Mouse (Mus musculus) liver, embryonic 13.5 days (tissue): Measurements from ENCODE around the gene Pla2g4e. TPM values are rescaled to one million over a fixed set of nuclear protein-coding genes. Genes with fewer than 3 reads are reported as not detected.
A peak's percentile ranks its signal among the peaks of the same experiment; 100 is the strongest.

Experiments
- ATAC-seq: fragments of 200-750 bp; cut with Nextera tagmentation; 2 replicates; pipeline ENCODE4 v1.8.0; 2017; ENCODE audit warnings: low read depth, mild to moderate bottlenecking, moderate number of reproducible peaks, moderate library complexity
- DNase-seq: peaks from one replicate; pipeline ENCODE4 v3.0.0; 2022
- H3K27ac ChIP-seq: fragments of 300-500 bp; sonication (generic); 2 replicates; pipeline ENCODE4 v1.5.1; 2015; ENCODE audit warnings: moderate library complexity, mild to moderate bottlenecking, inconsistent platforms
- H3K27me3 ChIP-seq: fragments of 300-500 bp; sonication (generic); 2 replicates; pipeline ENCODE4 v1.6.1; 2015; ENCODE audit warnings: mild to moderate bottlenecking, inconsistent platforms
- H3K36me3 ChIP-seq: fragments of 300-500 bp; sonication (generic); 2 replicates; pipeline ENCODE4 v1.6.1; 2015; ENCODE audit warnings: mild to moderate bottlenecking, inconsistent platforms
- H3K4me1 ChIP-seq: fragments of 300-500 bp; sonication (generic); replicated peaks from 2 replicates; pipeline ENCODE4 v1.6.1; 2015; ENCODE audit warnings: inconsistent platforms
- H3K4me2 ChIP-seq: fragments of 300-500 bp; sonication (generic); 2 replicates; pipeline ENCODE4 v1.6.1; 2015; ENCODE audit warnings: inconsistent platforms, mild to moderate bottlenecking, moderate library complexity
- H3K4me3 ChIP-seq: fragments of 300-500 bp; sonication (generic); replicated peaks from 2 replicates; pipeline ENCODE4 v1.5.1; 2015; ENCODE audit warnings: mild to moderate bottlenecking, inconsistent platforms
- H3K9ac ChIP-seq: fragments of 300-500 bp; sonication (generic); 2 replicates; pipeline ENCODE4 v1.6.1; 2015; ENCODE audit warnings: mild to moderate bottlenecking, inconsistent platforms
- H3K9me3 ChIP-seq: fragments of 300-500 bp; sonication (generic); replicated peaks from 2 replicates; pipeline ENCODE4 v1.6.1; 2016; ENCODE audit warnings: inconsistent platforms
- whole genome bisulfite sequencing: fragments of 180-500 bp; shearing (Covaris S2); methylation state at CpG from one replicate; pipeline ENCODE4 v1.1.7; 2015; ENCODE audit not compliant: insufficient replicate concordance; 5-methylcytosine and 5-hydroxymethylcytosine counted together
- polyA plus RNA-seq: library from polyadenylated mRNA; unstranded; fragments of >200 nt; fragmentation: Nextera tagmentation; extraction: Ambion mirVana; gene quantifications from 2 replicates; pipeline ENCODE4 v1.2.1, GENCODE M21; 2015

Pla2g4e gene
- polyA plus RNA-seq, 1 experiment from 2014 or later = not detected

DNA sequence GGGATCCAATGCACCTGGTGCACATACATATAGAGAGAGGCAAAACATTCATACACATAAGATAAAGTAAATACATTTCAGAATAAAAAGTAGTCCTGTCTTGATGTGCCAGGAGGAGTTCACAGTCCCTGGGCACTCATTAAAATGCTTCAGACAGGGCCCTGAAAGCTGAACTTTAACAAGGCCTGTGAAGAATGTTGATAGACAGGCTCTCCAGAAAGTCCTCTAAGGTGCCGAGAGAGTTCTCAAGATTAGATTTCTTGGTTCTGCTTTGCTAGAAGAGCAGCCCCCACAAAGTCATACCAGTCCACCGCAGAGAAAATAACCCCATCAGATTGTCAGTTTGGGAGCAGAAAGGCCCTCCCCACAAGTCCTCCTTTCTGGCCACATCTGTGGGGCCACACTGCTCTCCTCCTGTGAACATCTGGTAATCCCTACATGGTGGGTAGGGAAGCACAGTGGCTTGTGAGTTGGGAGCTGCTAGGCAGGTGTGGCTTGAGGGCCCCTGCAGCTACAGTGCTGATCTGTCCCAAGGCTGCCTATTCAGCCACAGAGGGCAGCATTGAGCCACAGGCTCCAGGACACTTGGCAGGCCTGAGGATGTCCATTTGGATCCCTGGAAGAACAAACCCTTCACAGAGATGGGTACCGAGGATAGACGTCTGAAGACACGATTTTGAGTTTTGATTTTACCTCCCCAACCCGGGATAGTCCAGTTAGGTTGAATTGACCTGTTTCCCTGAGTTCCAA lies 59.4 kb downstream of the Pla2g4e start:
- H3K36me3 ChIP-seq = no peaks in the 10 kb centered on the region
- no peak overlapping the region for H3K4me2 ChIP-seq
- no peak overlapping the region for H3K4me3 ChIP-seq
- H3K27ac ChIP-seq = no peak overlapping the region
- no peak for ATAC-seq
- no peak for DNase-seq
- H3K9me3 ChIP-seq = no peaks in the 10 kb centered on the region
- H3K9ac ChIP-seq = no peak overlapping the region
- 59% methylated on average over 6 of the region's 6 CpGs for WGBS
- H3K27me3 ChIP-seq = no peaks in the 10 kb centered on the region; the same call in 1 of the 2 replicates
- H3K4me1 ChIP-seq = no peaks in the 10 kb centered on the region

DNA sequence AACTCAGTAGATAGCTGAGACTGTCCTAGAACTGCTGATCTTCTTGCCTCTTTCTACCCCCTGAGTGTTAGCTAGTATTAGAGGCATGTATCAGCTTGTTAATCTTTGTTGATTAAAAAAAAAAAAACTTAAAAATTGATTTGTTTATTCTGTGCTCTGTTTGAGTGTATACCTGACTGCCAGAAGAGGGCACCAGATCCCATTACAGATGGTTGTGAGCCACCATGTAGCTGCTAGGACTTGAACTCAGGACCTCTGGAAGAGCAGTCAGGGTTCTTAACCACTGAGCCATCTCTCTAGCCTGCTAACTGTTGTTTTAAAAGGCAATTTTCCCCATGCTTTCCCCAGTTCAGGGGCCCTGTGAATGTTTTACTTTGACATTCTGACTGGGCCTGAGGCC lies 66.2 kb downstream of the Pla2g4e start:
- H3K36me3 ChIP-seq = no peaks in the 10 kb centered on the region
- no peak for ATAC-seq
- H3K4me1 ChIP-seq = no peaks in the 10 kb centered on the region
- H3K4me2 ChIP-seq = no peak overlapping the region
- H3K4me3 ChIP-seq = no peak overlapping the region
- no peak overlapping the region for H3K9ac ChIP-seq
- no peak for DNase-seq
- H3K9me3 ChIP-seq = no peaks in the 10 kb centered on the region
- H3K27me3 ChIP-seq = 0 out of 2 replicates have a peak, but pooled peaks cover 1% of the 10 kb centered on the region
- no peak overlapping the region for H3K27ac ChIP-seq

- H3K9ac ChIP-seq = no peak overlapping the region
- WGBS = 17% methylated on average over 10 of the region's 10 CpGs
- DNase-seq (peak; percentile 22), ATAC-seq (no peak)
- H3K27me3 ChIP-seq = 0 out of 2 replicates have a peak, but pooled peaks cover 2% of the 10 kb centered on the region
- H3K4me3 ChIP-seq = no peak overlapping the region
- no peaks in the 10 kb centered on the region for H3K9me3 ChIP-seq
- H3K4me1 ChIP-seq = peaks cover 11% of the 10 kb centered on the region
- H3K4me2 ChIP-seq = no peak overlapping the region
- H3K36me3 ChIP-seq = no peaks in the 10 kb centered on the region
- no peak overlapping the region for H3K27ac ChIP-seq
Measured at GRCm38 (mm10) chr2:120173718-120174117, 71.4 kb downstream of the Pla2g4e start.

- Histone ChIP-seq H3K9me3 (no peaks in the 10 kb centered on the region), H3K4me2 (no peak overlapping the region), H3K4me1 (peaks cover 11% of the 10 kb centered on the region), H3K27me3 (0 out of 2 replicates have a peak, but pooled peaks cover 2% of the 10 kb centered on the region), H3K4me3 (no peak overlapping the region), H3K27ac (no peak overlapping the region), H3K36me3 (no peaks in the 10 kb centered on the region), H3K9ac (no peak overlapping the region)
- WGBS = 50% methylated on average over 7 of the region's 7 CpGs
- DNase-seq (no peak), ATAC-seq (peak; percentile 54; the same call in 1 of the 2 replicates)
Measured at GRCm38 (mm10) chr2:120171362-120171761, 73.8 kb downstream of the Pla2g4e start.

DNA sequence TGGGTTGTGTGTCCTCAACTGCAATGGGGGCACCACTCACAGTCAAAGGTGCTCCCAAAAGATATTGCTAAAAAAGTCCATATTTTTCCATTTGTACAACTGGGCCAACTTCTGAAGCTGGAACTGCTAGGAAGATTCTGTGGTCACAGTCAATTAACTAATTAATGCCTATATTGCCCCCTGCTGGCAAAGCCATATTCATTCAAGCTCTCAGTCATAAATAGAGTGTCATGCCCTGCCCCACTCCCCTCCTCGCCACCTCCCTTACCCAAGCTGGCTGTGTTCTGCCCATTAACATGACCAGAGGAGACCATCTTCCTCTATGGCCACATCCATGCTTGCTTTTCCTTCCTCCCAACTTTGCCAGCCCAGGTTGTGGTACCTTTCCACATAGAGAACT lies 74.4 kb downstream of the Pla2g4e start:
- 31% methylated on average over 1 of the region's 1 CpGs for WGBS
- H3K27ac ChIP-seq = no peak overlapping the region
- no peaks in the 10 kb centered on the region for H3K36me3 ChIP-seq
- no peak for ATAC-seq
- H3K27me3 ChIP-seq = 0 out of 2 replicates have a peak, but pooled peaks cover 2% of the 10 kb centered on the region
- no peak overlapping the region for H3K4me2 ChIP-seq
- peak; percentile 18 for DNase-seq
- no peak overlapping the region for H3K4me3 ChIP-seq
- peaks cover 11% of the 10 kb centered on the region for H3K4me1 ChIP-seq
- no peak overlapping the region for H3K9ac ChIP-seq
- no peaks in the 10 kb centered on the region for H3K9me3 ChIP-seq

DNA sequence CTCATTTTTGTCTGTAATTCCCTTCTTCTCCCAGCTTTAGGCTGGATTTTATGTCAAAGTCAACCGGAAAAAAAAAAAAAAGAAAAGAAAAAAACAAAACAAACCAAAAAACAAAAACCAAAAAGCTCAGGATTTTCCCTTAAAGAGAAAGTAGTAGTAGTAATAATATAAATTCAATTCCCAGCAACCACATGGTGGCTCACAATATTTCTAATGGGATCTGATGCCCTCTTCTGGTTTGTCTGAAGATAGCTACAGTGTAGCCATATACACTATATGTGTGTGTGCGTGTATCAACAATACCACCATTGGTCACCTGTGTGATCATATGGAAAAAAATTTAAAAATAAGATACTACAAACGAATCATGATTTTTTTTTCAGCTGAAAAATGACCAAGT lies 75.8 kb downstream of the Pla2g4e start:
- 61% methylated on average over 3 of the region's 3 CpGs for WGBS
- no peak overlapping the region for H3K4me3 ChIP-seq
- ATAC-seq = no peak

DNA sequence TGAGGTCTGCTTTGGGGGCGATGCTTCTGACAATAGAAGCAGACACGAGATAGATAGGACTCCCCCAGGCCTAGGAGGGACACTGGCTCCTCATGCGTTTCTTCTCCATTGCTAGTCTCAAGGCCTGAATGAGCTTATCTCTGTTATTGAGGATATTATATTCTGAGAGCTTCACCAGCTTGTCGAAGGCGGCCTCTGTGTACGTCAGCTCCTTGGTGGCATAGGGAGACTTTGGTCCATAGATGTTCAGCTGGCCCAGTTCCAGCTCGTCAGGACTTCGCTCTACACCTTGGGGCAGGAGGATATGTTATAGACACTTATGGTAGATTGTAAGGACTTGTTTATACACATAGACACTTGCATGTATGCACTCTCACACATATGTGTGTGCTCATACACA lies 77.4 kb downstream of the Pla2g4e start:
- H3K4me3 ChIP-seq = no peak overlapping the region
- peaks cover 32% of the 10 kb centered on the region for H3K4me1 ChIP-seq
- H3K27me3 ChIP-seq = no peaks in the 10 kb centered on the region
- ATAC-seq (no peak), DNase-seq (no peak)
- 79% methylated on average over 8 of the region's 8 CpGs for WGBS
- H3K9ac ChIP-seq = no peak overlapping the region
- H3K27ac ChIP-seq = no peak overlapping the region
- H3K9me3 ChIP-seq = no peaks in the 10 kb centered on the region
- no peak overlapping the region for H3K4me2 ChIP-seq
- H3K36me3 ChIP-seq = no peaks in the 10 kb centered on the region

More for the DNA sequence above, 75.8 kb downstream of the Pla2g4e start:
- Histone ChIP-seq H3K27ac (no peak overlapping the region), H3K9me3 (no peaks in the 10 kb centered on the region), H3K4me2 (no peak overlapping the region), H3K27me3 (0 out of 2 replicates have a peak, but pooled peaks cover 2% of the 10 kb centered on the region), H3K36me3 (no peaks in the 10 kb centered on the region), H3K9ac (no peak overlapping the region), H3K4me1 (peaks cover 19% of the 10 kb centered on the region)
- DNase-seq = no peak

GRCm38 (mm10) chr2:120165474-120165873 lies 79.7 kb downstream of the Pla2g4e start:
- ATAC-seq = no peak
- H3K36me3 ChIP-seq = no peaks in the 10 kb centered on the region
- WGBS = 71% methylated on average over 10 of the region's 10 CpGs

DNA sequence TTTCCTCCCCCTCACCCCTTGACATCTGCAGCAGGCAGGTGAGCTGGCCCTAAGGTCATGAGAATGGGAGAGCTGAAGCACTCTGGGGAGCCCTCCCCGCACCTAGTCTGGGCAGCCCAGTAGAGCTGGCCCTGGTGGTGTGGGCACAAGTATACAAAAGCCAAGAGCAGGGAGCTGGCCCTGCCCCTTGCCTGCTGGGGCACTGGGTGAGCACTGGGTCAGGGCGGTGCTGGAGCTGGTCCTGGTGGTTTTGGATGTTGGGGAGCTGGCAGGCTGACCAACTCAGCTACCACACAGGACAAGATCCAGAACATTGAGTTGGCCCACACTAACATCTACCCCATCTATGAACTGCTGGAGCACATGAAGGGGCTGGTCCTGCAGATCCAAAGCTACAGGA lies 85.7 kb downstream of the Pla2g4e start:
- H3K27ac ChIP-seq = 0 out of 2 replicates have a peak overlapping the region, but pooled peaks have one; percentile 53
- DNase-seq (no peak), ATAC-seq (no peak)
- no peak overlapping the region for H3K9ac ChIP-seq
- H3K27me3 ChIP-seq = no peaks in the 10 kb centered on the region
- H3K36me3 ChIP-seq = no peaks in the 10 kb centered on the region
- H3K4me2 ChIP-seq = no peak overlapping the region
- no peaks in the 10 kb centered on the region for H3K9me3 ChIP-seq
- peaks cover 23% of the 10 kb centered on the region for H3K4me1 ChIP-seq
- 72% methylated on average over 2 of the region's 2 CpGs for WGBS
- H3K4me3 ChIP-seq = no peak overlapping the region

More at GRCm38 (mm10) chr2:120165474-120165873, 79.7 kb downstream of the Pla2g4e start:
- Histone ChIP-seq H3K4me1 (peaks cover 21% of the 10 kb centered on the region), H3K27ac (no peak overlapping the region), H3K4me2 (no peak overlapping the region), H3K4me3 (no peak overlapping the region), H3K9me3 (no peaks in the 10 kb centered on the region), H3K9ac (no peak overlapping the region), H3K27me3 (no peaks in the 10 kb centered on the region)
- DNase-seq = no peak

DNA sequence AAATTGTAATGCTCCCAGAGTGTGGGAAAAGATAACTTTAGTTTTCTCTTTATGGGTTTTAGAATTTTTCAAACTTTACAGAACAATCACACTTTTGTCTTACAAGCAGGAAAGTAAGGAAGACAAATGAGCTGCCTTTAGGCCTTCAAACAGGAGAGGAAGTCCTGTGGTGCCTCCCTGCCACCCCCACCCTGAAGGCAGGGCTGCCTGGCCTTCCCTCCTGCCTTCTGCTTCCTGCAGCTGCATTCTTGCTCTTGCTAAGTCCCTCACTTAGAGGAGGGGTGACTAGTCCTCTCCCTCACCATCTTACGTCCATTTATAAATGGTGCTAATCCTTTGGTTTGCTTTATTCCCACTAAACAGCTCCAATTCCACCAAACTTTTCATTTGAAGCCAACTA lies 86.3 kb downstream of the Pla2g4e start:
- Histone ChIP-seq H3K9ac (no peak overlapping the region), H3K4me1 (peaks cover 19% of the 10 kb centered on the region), H3K36me3 (no peaks in the 10 kb centered on the region), H3K9me3 (no peaks in the 10 kb centered on the region), H3K27me3 (no peaks in the 10 kb centered on the region), H3K4me2 (no peak overlapping the region), H3K4me3 (no peak overlapping the region), H3K27ac (no peak overlapping the region)
- 28% methylated on average over 1 of the region's 1 CpGs for WGBS
- DNase-seq (no peak), ATAC-seq (no peak)

GRCm38 (mm10) chr2:120158016-120158415 lies 87.1 kb downstream of the Pla2g4e start:
- no peaks in the 10 kb centered on the region for H3K27me3 ChIP-seq
- ATAC-seq = no peak
- no peaks in the 10 kb centered on the region for H3K36me3 ChIP-seq
- no peak for DNase-seq
- H3K27ac ChIP-seq = no peak overlapping the region
- WGBS = 28% methylated on average over 5 of the region's 5 CpGs
- H3K9me3 ChIP-seq = no peaks in the 10 kb centered on the region
- no peak overlapping the region for H3K4me3 ChIP-seq
- H3K9ac ChIP-seq = no peak overlapping the region
- no peak overlapping the region for H3K4me2 ChIP-seq
- H3K4me1 ChIP-seq = peaks cover 19% of the 10 kb centered on the region

DNA sequence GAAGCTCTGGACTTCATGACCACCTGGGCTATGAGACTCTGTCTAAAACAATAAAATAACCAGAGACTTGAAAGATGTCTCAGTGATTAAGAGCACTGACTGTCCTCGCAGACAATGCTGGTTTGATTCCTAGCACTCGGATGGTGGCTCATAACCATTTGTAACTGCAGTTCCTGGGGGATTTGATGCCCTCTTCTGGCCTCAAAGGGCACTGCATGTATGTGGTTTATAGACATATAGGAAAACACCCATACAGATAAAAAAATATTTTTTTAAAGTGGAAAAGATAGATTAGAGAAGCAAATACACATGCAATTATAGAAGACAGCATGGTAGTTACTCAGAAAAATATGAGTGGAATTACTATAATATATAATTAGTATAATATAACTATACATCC lies 87.5 kb downstream of the Pla2g4e start:
- Histone ChIP-seq H3K4me1 (peaks cover 23% of the 10 kb centered on the region), H3K4me2 (no peak overlapping the region), H3K9me3 (no peaks in the 10 kb centered on the region), H3K27me3 (no peaks in the 10 kb centered on the region), H3K9ac (no peak overlapping the region), H3K4me3 (no peak overlapping the region), H3K36me3 (no peaks in the 10 kb centered on the region), H3K27ac (no peak overlapping the region)
- DNase-seq (no peak), ATAC-seq (no peak)
- WGBS = 72% methylated on average over 2 of the region's 2 CpGs
